Mouse (Mus musculus) c-Kit-negative CD71-positive TER-119-positive erythroid progenitor cells, embryonic 14.5 days (primary cell): Measurements from ENCODE around the gene Vmn2r97.
"Not testable (repeated sequence)": the region's sequence is repeated elsewhere in the genome, so short reads cannot be mapped to it uniquely, and the experiment has no call there.

Source experiments
- DNase-seq: peaks from one replicate; pipeline ENCODE4 v3.0.0-alpha.2; 2013; ENCODE audit warnings: low read depth, low spot score

Vmn2r97 gene

GRCm38 (mm10) chr17:18914000-18914399 is at the start of gene Vmn2r97:
Vmn2r97 (plus strand) TSS chr17:18914300.
- not testable (repeated sequence) for DNase-seq

GRCm38 (mm10) chr17:18882436-18882835 is 31.7 kb upstream of the Vmn2r97 start:
- not testable (repeated sequence) for DNase-seq

DNA sequence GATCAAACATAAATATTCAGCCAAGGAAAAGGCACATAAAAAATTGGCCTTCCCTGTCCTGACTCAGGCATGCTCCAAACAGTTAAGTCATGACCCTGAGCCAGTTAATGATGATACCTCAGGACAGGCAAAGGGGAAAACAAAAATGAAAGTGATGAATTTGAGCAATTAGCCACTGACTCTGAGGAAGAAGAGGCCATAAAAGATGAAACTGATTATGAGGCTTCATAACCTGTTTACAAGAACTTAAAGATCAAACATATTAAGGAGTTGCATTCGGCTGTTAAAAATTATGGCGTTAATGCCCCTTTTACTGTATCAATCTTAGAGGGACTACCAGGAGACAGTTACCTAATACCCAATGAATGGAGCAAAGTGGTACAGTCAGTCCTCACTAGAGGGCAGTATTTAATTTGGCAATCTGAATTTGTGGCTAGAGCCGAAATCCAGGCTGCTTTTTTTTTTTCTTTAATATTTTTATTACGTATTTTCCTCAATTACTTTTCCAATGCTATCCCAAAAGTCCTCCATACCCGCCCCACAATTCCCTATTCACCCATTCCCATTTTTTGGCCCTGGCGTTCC is 24.3 kb upstream of the Vmn2r97 start:
- DNase-seq = no peak

DNA sequence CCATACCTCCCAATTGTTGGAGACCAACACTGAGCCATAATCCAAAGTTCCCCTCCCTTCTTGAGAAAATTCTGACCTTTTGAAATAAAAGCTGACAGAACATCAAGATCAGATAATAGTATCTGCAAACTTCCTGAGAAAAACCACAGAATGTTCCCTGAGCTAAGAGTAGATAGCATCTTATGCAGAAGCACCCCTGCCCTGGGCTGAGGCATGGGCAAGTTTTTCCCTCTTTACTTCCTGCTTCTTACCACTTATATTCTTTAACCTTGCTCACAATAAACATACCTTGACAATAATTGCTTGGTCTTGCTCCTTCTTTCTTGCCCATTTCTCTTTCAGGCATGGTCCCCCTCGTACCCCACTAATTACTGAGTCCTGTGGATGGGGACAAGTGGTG is 43.7 kb downstream of the Vmn2r97 start:
- DNase-seq = not testable (repeated sequence)

- DNase-seq = no peak
Measured at GRCm38 (mm10) chr17:18968371-18969275, 54.5 kb downstream of the Vmn2r97 start.
